Mouse (Mus musculus) G1E (cell line): ENCODE measurements around the gene Akain1.

Source experiments
- CTCF ChIP-seq: IDR thresholded peaks from 2 replicates; pipeline ENCODE4 v1.5.1; 2012; ENCODE audit warnings: low read depth, low read length, inconsistent platforms, mixed read lengths
- GATA1 ChIP-seq: IDR thresholded peaks from 2 replicates; pipeline ENCODE4 v1.6.1; 2012; ENCODE audit warnings: borderline replicate concordance, low read length, inconsistent platforms, mixed read lengths
- GATA2 ChIP-seq: IDR thresholded peaks from 2 replicates; pipeline ENCODE4 v1.6.1; 2012; ENCODE audit warnings: low read depth, low read length, inconsistent platforms, borderline replicate concordance
- POLR2AphosphoS5 ChIP-seq: IDR thresholded peaks from 2 replicates; pipeline ENCODE4 v1.6.1; 2012; ENCODE audit warnings: low read depth, low read length, inconsistent platforms; ENCODE audit not compliant: insufficient replicate concordance
- TAL1 ChIP-seq: conservative IDR thresholded peaks from 2 replicates; pipeline ENCODE4 v1.6.1; 2012; ENCODE audit warnings: low read depth, low read length, inconsistent platforms, mixed read lengths

DNA sequence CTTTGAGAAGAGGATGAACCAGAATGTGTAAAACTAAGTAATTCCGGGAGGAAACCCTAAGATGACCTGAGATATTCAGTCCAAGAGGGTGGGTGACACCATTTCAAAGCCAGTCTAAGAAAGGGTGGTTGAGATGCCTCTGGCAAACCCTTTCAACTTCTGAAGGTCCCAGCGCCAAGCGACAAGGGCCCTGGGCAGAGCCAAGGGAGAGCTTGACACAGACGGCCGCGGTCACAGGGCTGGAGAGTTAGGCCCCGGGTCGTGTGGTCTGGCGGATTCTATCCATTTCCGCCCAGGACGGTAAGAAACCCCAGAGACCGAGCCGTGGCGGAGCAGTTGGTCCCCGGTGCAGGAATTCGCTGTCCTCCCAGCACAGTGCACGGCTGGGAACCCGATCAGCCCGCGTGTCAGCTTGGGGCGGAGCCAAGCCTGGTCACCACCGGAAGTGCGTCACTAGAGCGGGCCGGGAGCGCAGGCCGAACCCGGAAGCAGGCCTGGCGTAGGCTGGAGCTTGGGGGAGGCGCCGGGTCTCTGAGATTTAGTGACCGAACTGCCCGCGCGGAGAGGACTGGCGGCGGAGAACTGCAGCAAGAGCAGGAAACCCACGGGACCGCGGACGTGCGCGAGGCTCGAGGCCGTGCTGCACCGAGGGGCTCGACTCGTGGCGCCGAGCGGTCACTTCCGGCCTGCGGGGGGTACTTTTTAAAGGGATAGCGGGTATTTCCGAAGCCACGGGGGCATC is 22.0 kb upstream of the Akain1 start:
- TF ChIP-seq POLR2AphosphoS5 = no peak
- TF ChIP-seq CTCF = no peak
- TF ChIP-seq GATA1 = no peak
- no peak for TF ChIP-seq GATA2
- TF ChIP-seq TAL1 = no peak
